Mouse (Mus musculus) erythroblast, adult 5-6 weeks (primary cell): ENCODE results near the gene Pgam1. TPM values are rescaled to one million over a fixed set of nuclear protein-coding genes. Genes with fewer than 3 reads are reported as not detected.
"Not testable (repeated sequence)": the region's sequence is repeated elsewhere in the genome, so short reads cannot be mapped to it uniquely, and the experiment has no call there.

Source experiments
- ATAC-seq: replicated peaks from 2 replicates; pipeline ENCODE4 v1.8.0; 2016; ENCODE audit warnings: moderate number of reproducible peaks, mild to moderate bottlenecking, moderate TSS enrichment, inconsistent platforms; ENCODE audit not compliant: poor library complexity, low FRiP score, severe bottlenecking
- total RNA-seq, 2 experiments: library from RNA; stranded (forward) in 1 of 2; stranded (reverse) in 1 of 2; fragments of 150-400 nt in 1 of 2; fragments of 200-764, 138-1000 nt in 1 of 2; gene quantifications; 2 replicates each; pipeline versions ENCODE4 v1.2.3 to v1.2.4; 2015 to 2017; ENCODE audit warnings: low replicate concordance in 2 of 2

Pgam1 gene
- total RNA-seq, 2 experiments from 2014 or later: 69.4 to 190 TPM

DNA sequence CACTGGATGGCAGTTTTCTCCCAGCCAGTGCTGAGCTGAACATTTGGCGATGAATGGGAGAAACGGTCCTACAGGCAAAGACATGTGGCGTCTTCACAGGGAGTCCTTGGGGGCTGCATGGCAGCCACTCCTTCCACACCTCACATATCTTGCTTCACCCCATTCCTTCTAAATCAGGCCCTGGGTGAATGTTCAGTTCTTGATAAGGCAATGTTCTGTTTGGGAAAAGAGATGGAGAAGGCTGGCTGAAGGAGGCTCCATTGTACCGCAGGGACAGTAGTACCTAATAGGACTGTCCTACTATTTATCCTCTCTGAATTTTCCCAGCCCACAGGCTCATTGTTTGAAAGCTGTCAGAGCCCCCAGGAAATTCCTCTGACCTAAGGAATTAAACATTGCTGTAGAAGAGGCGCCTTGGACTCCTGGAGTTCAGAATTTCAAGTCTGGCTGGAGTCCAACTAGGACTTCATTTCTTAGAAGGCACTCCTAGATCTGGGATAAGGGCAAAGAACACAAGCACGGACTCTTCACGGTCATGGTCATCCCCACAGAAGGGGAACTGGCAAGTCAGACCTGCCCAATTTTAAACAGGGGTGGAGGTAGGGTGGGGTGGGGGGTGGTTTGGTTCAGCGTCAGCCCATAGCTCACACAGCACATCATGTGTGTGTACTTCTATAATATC is 4.5 kb upstream of the Pgam1 start:
- no peak for ATAC-seq

DNA sequence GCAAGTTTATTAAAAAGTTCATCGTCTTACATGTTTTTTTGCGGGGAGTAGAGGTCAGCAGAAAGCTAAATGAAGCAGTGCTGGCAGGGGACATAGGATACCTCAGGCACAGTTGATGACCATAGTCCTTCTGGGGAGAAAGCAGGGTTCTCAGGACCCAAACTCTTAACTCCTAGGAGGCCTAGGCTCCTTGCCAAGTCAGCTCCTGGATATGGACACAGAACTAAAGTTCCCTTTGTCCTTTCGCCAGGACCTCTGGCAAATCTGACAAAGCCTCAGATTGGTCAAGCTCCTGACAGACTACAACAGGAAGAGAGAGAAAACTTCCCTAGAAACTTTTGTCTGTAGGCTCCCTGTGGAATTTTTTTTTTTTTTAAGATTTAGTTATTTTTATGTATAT is 3.0 kb upstream of the Pgam1 start:
- ATAC-seq: no peak

DNA sequence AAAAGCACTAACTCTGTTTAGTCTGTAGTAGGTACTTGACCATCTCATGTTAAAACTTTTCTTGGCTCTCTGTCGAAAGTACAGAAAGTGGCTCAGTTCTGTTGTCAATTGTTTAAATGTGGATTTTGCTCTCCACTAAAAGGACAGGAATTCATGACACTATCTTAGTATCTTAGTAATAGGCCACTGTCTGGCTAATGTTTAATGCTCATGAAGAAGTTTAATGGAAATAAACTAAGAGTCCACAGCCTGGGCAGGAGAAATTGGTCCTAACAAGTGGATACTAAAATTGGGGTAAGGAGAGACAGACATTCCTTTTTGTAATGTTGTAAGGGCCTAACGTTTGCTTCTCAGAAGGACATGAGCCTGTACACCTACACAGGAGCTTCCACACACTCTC is 1.3 kb upstream of the Pgam1 start:
- no peak for ATAC-seq

DNA sequence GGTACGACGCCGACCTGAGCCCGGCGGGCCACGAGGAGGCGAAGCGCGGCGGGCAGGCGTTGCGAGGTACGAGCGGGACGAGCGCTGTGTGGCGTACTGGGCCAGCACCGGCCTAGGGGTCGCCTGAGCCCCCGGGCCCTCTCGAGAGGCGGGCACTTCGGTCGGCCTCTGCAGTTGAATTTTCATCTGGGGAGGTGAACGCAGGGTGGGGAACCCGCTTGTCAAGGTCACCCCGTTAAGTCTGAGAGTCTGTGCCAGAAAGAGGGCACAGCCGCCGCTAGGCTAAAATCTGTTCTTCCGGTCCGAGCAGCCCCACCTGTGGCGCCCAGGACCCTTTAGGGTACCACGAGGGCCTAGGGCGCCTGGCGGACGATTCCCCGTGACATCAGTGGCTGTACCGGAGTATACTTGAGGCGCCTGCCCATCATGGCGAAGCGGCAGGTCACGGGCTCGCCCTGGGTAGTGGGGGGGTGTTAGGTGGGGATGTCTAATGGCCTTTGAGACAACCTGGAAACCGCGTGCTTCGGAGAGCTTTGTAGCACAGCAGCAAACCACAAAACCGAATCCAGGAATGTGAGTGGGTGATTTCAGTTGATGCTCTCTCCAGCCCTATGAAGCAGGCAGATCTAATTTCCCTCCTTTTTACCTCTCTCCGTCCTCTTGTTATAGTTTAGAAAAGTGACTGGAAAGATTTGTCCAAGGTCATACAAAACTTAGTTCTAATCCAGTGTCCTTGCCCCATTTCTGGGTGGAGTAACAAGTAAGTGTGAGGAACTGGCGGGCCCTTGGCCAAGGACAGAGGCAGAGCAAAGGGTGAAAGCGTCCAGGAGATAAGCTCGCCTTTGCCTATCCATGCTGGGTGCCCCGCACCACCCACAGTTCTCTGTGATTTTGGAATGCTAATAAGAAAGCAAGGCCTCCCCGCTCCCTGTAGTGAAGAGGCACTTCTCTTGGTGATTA is 678 bp downstream of the Pgam1 start:
- ATAC-seq: no peak; the same call in 1 of the 2 replicates

DNA sequence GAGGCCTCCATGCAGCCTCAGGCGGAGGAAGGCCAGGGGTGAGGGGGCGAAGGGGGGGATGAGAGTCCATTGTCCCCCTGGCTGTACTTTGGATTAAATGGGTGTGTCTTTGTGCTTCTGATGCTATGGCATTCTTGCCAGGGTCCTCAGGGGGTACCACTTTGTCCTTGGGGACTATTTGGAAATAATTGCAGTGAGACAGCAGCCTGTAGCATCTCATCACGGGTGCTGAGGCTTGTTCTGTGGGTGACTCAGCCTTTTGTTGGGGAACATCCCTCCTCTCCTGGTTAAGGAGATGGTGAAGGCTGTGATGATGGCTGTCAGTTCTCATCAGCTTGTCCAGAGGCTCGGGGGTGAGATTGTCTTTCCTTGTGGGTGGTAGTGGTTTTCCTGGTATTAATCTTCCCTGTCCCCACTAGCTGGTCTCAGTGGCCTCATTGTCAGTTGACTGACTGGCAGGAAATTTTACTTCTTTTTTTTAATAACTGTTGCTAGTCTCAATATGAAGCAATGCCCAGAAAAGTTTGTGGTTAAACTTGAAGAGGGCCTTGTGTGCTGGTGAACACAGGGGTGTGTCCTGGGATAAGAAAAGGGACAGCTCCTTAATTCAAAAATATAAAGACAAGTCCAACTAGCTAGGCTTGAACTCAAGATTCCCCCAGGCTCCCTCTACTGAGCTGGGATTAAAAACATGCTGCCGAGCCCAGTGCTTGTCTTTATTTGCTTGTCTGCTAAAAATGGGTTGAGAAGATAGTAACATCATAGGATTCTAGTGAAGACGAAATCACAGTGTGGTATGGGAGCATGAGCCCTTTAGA is 2.3 kb downstream of the Pgam1 start:
- ATAC-seq: no peak

DNA sequence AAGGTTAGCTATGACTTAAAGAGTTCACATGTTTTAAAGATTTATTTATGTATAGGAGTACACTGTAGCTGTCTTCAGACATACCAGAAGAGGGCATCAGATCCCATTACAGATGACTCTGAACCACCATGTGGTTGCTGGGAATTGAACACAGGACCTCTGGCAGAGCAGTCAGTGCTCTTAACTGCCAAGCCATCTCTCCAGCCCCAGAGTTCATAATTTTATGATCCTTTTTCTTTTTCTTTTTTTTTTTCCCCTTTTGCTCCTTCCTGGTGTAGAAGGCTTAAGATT is 2.8 kb downstream of the Pgam1 start:
- ATAC-seq: not testable (repeated sequence)

DNA sequence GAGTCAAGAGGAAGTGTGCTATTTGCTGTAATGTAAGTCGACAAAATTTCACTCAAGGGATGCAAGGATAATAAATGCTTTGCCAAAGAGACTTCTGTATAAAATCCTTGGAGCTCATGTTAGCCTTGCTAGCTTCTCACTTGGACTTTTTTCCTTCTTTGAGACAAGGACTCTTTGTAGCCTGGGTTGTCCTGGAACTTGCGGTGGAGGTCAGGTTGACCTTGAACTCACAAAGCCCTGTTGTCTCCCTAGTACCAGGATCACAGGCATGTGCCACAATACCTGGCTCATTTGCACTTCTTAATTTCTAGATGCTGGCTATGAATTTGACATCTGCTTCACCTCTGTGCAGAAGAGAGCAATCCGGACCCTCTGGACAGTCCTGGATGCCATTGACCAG is 3.6 kb downstream of the Pgam1 start:
- no peak for ATAC-seq

DNA sequence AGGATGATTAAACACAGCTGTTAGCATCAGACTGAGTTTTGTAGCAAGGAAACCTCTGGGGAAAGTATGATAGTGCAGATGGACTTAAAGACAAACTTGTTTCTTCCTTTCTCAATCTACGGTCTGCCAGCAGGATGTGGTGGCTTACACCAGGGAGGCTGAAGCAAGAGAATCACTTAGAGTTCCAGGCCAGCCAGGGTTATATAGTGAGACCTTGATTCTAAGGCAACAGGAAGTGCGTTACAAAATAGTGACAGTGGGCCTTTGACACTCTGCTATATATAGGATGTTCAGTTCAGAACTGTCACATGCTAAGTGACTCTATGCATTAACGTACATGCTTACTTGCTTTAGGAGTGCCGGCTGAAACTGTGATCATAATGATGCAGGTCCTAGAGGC is 5.1 kb downstream of the Pgam1 start:
- no peak for ATAC-seq

DNA sequence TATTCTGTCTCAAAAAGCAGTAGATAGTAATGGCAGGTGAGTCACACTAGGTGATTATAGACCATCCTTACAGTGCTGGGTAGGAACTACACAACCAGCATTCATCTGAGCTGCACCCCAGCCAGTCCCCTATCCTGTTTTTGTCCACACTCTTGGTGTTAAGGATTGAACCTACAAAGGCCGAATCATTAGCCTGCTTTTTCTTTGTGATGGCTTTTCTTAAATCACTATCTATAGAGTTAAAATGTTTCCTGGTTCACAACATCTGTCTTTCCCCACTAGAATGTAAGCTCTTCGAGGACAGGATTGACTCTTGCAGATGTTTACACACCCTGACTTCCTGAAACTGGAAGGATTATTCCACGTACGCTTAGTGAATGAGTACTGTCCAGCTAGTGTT is 7.7 kb downstream of the Pgam1 start:
- ATAC-seq: no peak

DNA sequence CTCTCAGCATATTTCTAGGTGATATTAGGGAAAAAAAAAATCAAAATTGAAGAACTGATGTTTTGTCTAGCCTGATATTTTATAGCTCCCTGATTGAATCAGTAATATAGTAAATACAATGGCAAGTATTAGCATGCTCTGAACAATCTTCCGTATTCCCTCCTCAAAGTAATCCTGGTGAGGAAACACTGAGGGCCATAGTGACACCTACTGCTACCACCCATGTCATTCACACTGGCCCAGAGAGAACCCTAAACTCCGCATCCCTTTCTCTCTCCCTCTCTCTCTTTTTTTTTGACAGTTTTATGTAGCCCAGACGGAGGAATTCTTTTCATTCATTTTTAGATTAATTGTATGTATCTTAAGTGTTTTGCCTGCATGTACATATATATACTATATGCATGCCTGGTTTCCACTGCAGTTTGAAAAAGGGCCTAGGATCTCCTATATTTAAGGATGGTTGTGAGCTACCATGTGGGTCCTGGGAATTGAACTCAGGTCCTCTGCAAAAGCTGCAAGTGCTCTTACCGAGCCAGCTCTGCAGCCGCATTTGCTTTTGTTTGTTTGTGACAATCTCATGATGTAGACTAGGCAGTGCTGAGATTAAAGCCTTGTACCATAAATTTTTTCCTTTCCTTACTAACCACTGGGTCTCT is 8.8 kb downstream of the Pgam1 start:
- ATAC-seq: no peak

DNA sequence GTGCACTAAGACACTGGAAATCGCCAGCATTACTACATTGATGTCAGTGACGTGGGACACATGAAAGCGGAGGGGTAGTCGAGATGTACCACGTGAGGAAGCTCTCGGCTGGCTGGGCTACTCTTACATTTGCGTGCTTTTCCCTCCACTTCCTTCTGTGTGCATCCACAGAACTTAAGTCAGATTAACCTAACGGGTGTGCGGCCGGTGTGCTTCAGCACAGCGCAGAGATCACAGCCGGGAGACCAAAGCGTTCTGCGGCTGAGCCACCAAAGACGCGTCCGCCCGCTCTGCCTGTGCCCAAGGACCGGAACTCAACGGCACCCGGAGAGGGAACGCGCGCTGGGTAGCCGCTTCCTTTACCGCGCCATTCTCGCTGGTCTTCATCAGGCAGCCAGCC is 21.0 kb downstream of the Pgam1 start:
- ATAC-seq: peak; percentile 46

DNA sequence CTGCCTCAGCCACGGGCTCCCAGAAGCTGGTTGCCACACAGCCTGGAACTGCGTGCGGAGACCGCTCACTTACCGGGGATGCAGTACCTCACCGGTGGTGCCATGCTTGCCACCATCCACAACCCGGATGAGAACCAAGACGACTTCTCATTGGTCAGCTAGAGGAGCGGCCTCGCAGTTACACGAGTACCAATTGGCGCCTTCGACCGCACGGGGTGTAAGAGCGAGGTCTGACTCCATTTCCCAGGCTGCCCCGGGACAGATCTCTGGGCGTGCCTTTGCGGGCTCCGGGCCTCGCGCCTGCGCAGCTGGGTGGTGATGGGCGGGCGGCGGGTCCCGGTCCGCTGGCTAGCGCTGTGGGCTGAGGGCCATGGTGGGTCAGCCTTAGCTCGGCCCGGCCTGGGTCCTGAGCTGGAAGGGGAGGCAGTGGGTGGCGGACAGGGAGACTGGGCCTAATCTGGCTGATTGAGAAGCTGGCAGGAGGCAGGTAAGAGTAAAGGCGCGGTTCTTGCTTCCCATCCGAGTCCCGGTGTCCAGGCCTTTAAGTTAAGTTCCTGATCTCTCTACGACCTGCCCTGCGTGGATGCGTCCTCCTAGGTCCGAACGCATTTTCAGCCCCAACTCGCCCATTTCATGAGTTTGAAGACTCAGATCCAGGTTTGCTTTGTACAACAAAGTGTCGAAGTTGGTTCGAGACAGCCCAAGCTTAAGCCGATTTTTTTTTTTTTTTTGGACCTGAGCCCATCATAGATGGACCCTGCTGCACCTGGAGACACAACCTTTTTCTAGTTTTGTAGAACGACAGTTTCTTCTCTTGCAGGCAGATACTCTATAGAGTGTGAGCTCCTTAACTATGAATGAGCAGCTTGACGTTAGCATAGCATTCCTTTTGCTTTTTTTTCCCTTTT is 21.7 kb downstream of the Pgam1 start, which contains the start of the genes Exosc1 and Zdhhc16:
Gene Exosc1, minus strand, starts transcription at position 245 of the 908 bp plus-strand sequence.
Gene Zdhhc16, plus strand, starts transcription at position 302 of the 908 bp plus-strand sequence.
- peak; percentile 95 for ATAC-seq

DNA sequence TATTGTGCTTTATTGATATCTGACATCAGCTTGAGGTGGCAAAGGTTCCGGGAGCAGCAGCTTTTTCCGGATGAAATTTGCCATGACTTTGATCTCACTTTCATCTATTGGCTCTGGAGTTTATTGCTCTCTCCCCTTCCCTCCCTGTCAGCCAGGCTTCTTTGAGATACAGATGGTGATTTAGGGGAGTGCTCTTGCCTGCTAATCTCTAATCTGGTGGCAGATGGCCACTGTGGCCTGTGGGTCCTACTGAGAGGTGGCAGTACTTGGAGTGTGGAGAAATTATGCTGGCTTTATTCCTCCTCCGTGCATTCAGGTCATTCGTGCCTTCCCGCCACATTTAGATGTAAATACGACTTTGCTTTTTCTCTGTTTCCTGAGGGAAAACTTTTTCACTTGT is 22.4 kb downstream of the Pgam1 start:
- ATAC-seq: no peak

DNA sequence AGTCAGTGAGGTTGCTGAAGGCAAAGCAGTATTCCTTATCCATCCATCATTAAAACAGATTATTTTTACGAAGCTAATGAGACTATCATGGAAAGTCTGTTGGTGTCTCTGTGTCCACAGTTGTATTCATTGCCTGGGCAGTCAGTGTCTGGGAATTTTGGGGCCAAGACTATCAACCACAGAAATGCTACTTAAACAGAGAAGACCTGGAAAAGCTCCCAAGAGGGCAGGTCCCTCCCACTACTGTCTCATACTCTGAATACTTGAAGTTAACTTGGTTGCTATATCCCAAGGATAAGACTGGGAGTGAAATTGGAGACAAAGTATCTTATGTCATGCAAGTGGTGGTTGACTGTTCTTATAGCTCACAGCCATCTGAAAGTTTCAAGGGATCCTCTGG is 24.2 kb downstream of the Pgam1 start:
- ATAC-seq: no peak

DNA sequence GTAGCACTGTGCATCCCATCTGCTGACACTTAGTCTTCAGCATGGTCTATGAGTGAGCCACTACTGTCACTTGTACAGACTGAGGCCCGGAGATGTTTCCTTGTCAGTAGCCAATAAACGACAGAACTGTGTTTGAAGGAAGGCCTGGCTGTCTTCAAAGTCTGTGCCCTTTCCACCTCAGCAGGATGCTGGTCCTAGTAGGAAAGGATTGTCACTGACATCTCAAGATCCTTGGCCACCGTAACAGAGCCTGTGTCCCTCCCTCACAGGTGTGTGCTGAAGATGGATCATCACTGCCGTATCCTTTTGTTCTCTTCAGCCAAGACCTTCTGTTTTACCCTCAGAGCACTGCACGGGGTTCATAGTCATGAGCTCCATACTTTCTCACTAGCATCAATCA is 26.8 kb downstream of the Pgam1 start:
- no peak for ATAC-seq

DNA sequence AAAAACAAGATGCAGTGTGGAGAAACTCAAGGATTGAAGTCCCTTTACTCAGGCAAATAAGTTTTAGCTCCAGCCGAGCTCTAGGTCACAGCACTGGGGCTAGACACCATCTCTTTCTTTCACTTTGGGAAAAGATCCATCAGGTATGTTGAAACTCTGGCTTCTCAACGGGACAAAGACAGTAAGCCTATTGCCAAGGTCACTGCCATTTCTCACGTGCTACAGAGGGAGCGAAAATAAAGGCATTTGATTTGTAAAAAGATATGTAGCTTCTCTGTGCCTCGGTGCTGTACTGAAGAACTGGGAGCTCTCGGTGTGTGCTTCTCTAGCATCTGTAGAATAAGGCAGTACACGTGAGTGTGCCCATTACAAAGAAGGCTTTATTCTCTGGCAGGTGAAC is 32.1 kb downstream of the Pgam1 start:
- no peak for ATAC-seq

DNA sequence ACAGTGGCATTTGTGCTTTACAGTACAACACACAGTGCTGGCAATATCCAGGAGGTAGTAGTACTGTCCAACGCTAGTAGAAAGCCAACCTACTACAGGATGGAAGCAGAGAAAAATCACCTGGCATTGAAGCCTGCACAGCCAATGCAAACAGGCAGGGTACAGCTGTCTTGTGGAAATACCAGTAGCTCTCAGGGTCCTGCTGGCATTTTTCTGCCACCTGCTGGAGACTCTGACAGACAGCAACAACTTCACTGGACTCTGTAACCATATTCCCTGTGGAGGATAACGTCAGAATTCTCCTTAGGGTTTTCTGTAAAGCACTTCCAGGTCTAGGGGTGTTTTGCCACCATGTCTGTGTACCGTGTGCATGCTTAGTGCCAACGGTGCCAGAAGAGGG is 40.6 kb downstream of the Pgam1 start:
- no peak for ATAC-seq

DNA sequence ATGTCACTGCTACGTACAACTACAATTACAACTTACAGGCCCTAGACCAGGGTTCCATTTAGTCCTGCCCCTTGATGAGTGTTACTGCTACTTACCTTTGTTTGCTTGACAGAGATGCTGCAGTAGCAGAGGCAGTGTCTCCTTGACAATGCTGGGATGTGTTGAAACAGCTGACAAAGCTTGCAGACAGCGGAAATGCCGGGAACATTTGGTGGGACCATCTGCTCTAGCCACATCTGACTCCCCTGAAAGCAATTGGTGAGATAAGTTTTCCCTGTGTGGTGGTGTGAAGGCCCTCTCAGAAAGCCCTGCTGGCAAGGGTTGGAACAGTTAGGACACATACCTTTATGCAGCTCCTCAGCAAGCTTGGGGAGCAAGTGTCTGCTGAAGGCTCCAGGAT is 41.9 kb downstream of the Pgam1 start:
- no peak for ATAC-seq
